Mouse (Mus musculus): ENCODE measurements around the gene Olfr403. TPM values are rescaled to one million over a fixed set of nuclear protein-coding genes. Genes with fewer than 3 reads are reported as not detected.
"Not testable (repeated sequence)": the region's sequence is repeated elsewhere in the genome, so short reads cannot be mapped to it uniquely, and the experiment has no call there.

Gene Olfr403
- not detected for polyA plus RNA-seq (2012; fragmentation: generic; extraction: Trizol)
- long read RNA-seq, experiment 1, result 0 reads
- long read RNA-seq, experiment 2, result 0 reads

- Histone ChIP-seq H3K27me3 (ENCODE audit: control insufficient read depth, insufficient read depth, insufficient read length) (no peaks in the 10 kb centered on the region), H3K79me3 (ENCODE audit: low read depth) (no peaks in the 10 kb centered on the region), H3ac (ENCODE audit: control insufficient read depth, insufficient read length, low read depth) (no peak within 1 kb of the TSS), H3K79me2 (ENCODE audit: control insufficient read depth, insufficient read depth) (no peaks in the 10 kb centered on the region), H3K4me3 (ENCODE audit: insufficient read depth, poor library complexity, severe bottlenecking) (no peak within 1 kb of the TSS), H3K36me3 (ENCODE audit: control insufficient read depth, insufficient read depth) (no peaks in the 10 kb centered on the region)
- no peak for TF ChIP-seq CTCF (IDR thresholded peaks at IDR 0.05; ENCODE audit: control insufficient read depth, insufficient read depth, insufficient read length)
- no peak for TF ChIP-seq MYOG (IDR thresholded peaks at IDR 0.05; ENCODE audit: control insufficient read depth, extremely low read depth, insufficient read length)
- no peak for TF ChIP-seq FOSL1 (IDR thresholded peaks at IDR 0.05; ENCODE audit: insufficient read depth, low read length, poor library complexity, severe bottlenecking)
- TF ChIP-seq MYOD1 (IDR thresholded peaks at IDR 0.05; ENCODE audit: control insufficient read depth, insufficient read length, low read depth), result no peak
- TF ChIP-seq MAX (IDR thresholded peaks at IDR 0.05), result no peak
- no peak for TF ChIP-seq USF1 (IDR thresholded peaks at IDR 0.05; ENCODE audit: low read depth)
- no peak for TF ChIP-seq CEBPB (IDR thresholded peaks at IDR 0.05; ENCODE audit: low read depth)
Observed at GRCm38 (mm10) chr11:74185949-74186348, at the start of gene Olfr403. Gene Olfr403 (plus strand): TSS chr11:74186249.

- not testable (repeated sequence) for H3K36me3 ChIP-seq (ENCODE audit: control insufficient read depth, insufficient read depth); H3K79me3 ChIP-seq (ENCODE audit: low read depth); H3K79me2 ChIP-seq (ENCODE audit: control insufficient read depth, insufficient read depth); H3K4me3 ChIP-seq (ENCODE audit: insufficient read depth, poor library complexity, severe bottlenecking); H3K27me3 ChIP-seq (ENCODE audit: control insufficient read depth, insufficient read depth, insufficient read length); H3ac ChIP-seq (ENCODE audit: control insufficient read depth, insufficient read length, low read depth)
Observed at GRCm38 (mm10) chr11:74140001-74140400, 46.0 kb upstream of the Olfr403 start.

- Histone ChIP-seq H3K79me3 (ENCODE audit: low read depth) (no peaks in the 10 kb centered on the region), H3K36me3 (ENCODE audit: control insufficient read depth, insufficient read depth) (no peaks in the 10 kb centered on the region), H3K4me3 (ENCODE audit: insufficient read depth, poor library complexity, severe bottlenecking) (no peak overlapping the region), H3ac (ENCODE audit: control insufficient read depth, insufficient read length, low read depth) (no peak overlapping the region), H3K79me2 (ENCODE audit: control insufficient read depth, insufficient read depth) (no peaks in the 10 kb centered on the region), H3K27me3 (ENCODE audit: control insufficient read depth, insufficient read depth, insufficient read length) (no peaks in the 10 kb centered on the region)
- TF ChIP-seq CTCF (IDR thresholded peaks at IDR 0.05; ENCODE audit: control insufficient read depth, insufficient read depth, insufficient read length), result no peak
Observed at GRCm38 (mm10) chr11:74145866-74146265, 40.2 kb upstream of the Olfr403 start.

- no peak within 1 kb of the TSS for H3ac ChIP-seq (ENCODE audit: control insufficient read depth, insufficient read length, low read depth)
- no peaks in the 10 kb centered on the region for H3K36me3 ChIP-seq (ENCODE audit: control insufficient read depth, insufficient read depth)
- H3K4me3 ChIP-seq (ENCODE audit: insufficient read depth, poor library complexity, severe bottlenecking), result no peak within 1 kb of the TSS
- no peaks in the 10 kb centered on the region for H3K27me3 ChIP-seq (ENCODE audit: control insufficient read depth, insufficient read depth, insufficient read length)
- no peak for TF ChIP-seq CTCF (IDR thresholded peaks at IDR 0.05; ENCODE audit: control insufficient read depth, insufficient read depth, insufficient read length)
- TF ChIP-seq CEBPB (IDR thresholded peaks at IDR 0.05; ENCODE audit: low read depth), result no peak
- TF ChIP-seq FOSL1 (IDR thresholded peaks at IDR 0.05; ENCODE audit: insufficient read depth, low read length, poor library complexity, severe bottlenecking), result no peak
- no peak for TF ChIP-seq MYOD1 (IDR thresholded peaks at IDR 0.05; ENCODE audit: control insufficient read depth, insufficient read length, low read depth)
- TF ChIP-seq MYOG (IDR thresholded peaks at IDR 0.05; ENCODE audit: control insufficient read depth, extremely low read depth, insufficient read length), result no peak
- TF ChIP-seq MAX (IDR thresholded peaks at IDR 0.05), result no peak
- TF ChIP-seq USF1 (IDR thresholded peaks at IDR 0.05; ENCODE audit: low read depth), result no peak
- no peaks in the 10 kb centered on the region for H3K79me3 ChIP-seq (ENCODE audit: low read depth)
- H3K79me2 ChIP-seq (ENCODE audit: control insufficient read depth, insufficient read depth), result no peaks in the 10 kb centered on the region
Observed at GRCm38 (mm10) chr11:74153229-74153628, 32.8 kb upstream of the Olfr403 start, which contains the start of gene Olfr402. Gene Olfr402 (plus strand): TSS chr11:74153529.

GRCm38 (mm10) chr11:74168771-74169170 lies 17.3 kb upstream of the Olfr403 start:
- no peaks in the 10 kb centered on the region for H3K79me3 ChIP-seq (ENCODE audit: low read depth)
- H3ac ChIP-seq (ENCODE audit: control insufficient read depth, insufficient read length, low read depth), result no peak overlapping the region
- H3K27me3 ChIP-seq (ENCODE audit: control insufficient read depth, insufficient read depth, insufficient read length), result no peaks in the 10 kb centered on the region
- H3K4me3 ChIP-seq (ENCODE audit: insufficient read depth, poor library complexity, severe bottlenecking), result no peak overlapping the region
- H3K79me2 ChIP-seq (ENCODE audit: control insufficient read depth, insufficient read depth), result no peaks in the 10 kb centered on the region
- no peaks in the 10 kb centered on the region for H3K36me3 ChIP-seq (ENCODE audit: control insufficient read depth, insufficient read depth)
- no peak for TF ChIP-seq MAX (IDR thresholded peaks at IDR 0.05)
- TF ChIP-seq CTCF (IDR thresholded peaks at IDR 0.05; ENCODE audit: control insufficient read depth, insufficient read depth, insufficient read length), result no peak
- no peak for TF ChIP-seq CEBPB (IDR thresholded peaks at IDR 0.05; ENCODE audit: low read depth)
- no peak for TF ChIP-seq USF1 (IDR thresholded peaks at IDR 0.05; ENCODE audit: low read depth)
- TF ChIP-seq FOSL1 (IDR thresholded peaks at IDR 0.05; ENCODE audit: insufficient read depth, low read length, poor library complexity, severe bottlenecking), result no peak
- no peak for TF ChIP-seq MYOG (IDR thresholded peaks at IDR 0.05; ENCODE audit: control insufficient read depth, extremely low read depth, insufficient read length)
- TF ChIP-seq MYOD1 (IDR thresholded peaks at IDR 0.05; ENCODE audit: control insufficient read depth, insufficient read length, low read depth), result no peak

GRCm38 (mm10) chr11:74183168-74183567 lies 2.9 kb upstream of the Olfr403 start:
- Histone ChIP-seq H3K27me3 (ENCODE audit: control insufficient read depth, insufficient read depth, insufficient read length) (no peaks in the 10 kb centered on the region), H3K36me3 (ENCODE audit: control insufficient read depth, insufficient read depth) (no peaks in the 10 kb centered on the region), H3K79me2 (ENCODE audit: control insufficient read depth, insufficient read depth) (no peaks in the 10 kb centered on the region), H3K4me3 (ENCODE audit: insufficient read depth, poor library complexity, severe bottlenecking) (no peak overlapping the region), H3K79me3 (ENCODE audit: low read depth) (no peaks in the 10 kb centered on the region), H3ac (ENCODE audit: control insufficient read depth, insufficient read length, low read depth) (no peak overlapping the region)
- TF ChIP-seq MYOD1 (IDR thresholded peaks at IDR 0.05; ENCODE audit: control insufficient read depth, insufficient read length, low read depth) (no peak), MAX (IDR thresholded peaks at IDR 0.05) (no peak), CEBPB (IDR thresholded peaks at IDR 0.05; ENCODE audit: low read depth) (no peak), FOSL1 (IDR thresholded peaks at IDR 0.05; ENCODE audit: insufficient read depth, low read length, poor library complexity, severe bottlenecking) (no peak), MYOG (IDR thresholded peaks at IDR 0.05; ENCODE audit: control insufficient read depth, extremely low read depth, insufficient read length) (no peak), USF1 (IDR thresholded peaks at IDR 0.05; ENCODE audit: low read depth) (no peak), CTCF (IDR thresholded peaks at IDR 0.05; ENCODE audit: control insufficient read depth, insufficient read depth, insufficient read length) (no peak)
